Mouse (Mus musculus) left cerebral cortex, postnatal 14 days (tissue): ENCODE measurements at regions not wholly inside any gene's neighbourhood (a gene's known extent, or its start where the extent isn't known, plus 50 kb on each side); places are given as distances from the start of the nearest gene placed in this dataset.
A peak's percentile ranks its signal among the peaks of the same experiment; 100 is the strongest.

Source experiments
- DNase-seq, 2 experiments: peaks; one replicate each; pipeline ENCODE4 v3.0.0; 2021 to 2022; ENCODE audit warnings: low spot score in 2 of 2, mixed read lengths in 1 of 2
- intact Hi-C: fragments of 180-260 bp; cut with DNase I; formaldehyde crosslinking; loops from one replicate; pipeline ENCODE4 v1.15.1; 2025

DNA sequence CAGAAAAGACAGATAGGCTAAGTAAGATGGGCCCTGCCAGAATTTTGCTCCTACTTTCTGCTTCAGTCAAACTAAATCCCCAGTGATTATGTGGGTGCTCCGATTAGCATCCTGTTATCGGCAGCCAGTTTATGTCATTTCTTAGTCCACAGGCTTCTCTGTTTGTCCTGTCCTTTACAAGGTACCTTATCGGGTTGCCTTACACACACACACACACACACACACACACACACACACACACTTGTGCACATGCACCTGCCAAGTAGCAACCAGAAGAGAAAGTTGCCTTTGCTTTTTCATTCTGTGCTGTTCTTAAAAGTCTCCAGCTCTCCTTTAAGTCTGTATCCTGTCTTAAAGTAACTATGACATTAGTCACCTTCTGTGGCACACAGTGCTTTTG lies 235.8 kb upstream of the Ankrd55 start:
- intact Hi-C loops = no loop called here

DNA sequence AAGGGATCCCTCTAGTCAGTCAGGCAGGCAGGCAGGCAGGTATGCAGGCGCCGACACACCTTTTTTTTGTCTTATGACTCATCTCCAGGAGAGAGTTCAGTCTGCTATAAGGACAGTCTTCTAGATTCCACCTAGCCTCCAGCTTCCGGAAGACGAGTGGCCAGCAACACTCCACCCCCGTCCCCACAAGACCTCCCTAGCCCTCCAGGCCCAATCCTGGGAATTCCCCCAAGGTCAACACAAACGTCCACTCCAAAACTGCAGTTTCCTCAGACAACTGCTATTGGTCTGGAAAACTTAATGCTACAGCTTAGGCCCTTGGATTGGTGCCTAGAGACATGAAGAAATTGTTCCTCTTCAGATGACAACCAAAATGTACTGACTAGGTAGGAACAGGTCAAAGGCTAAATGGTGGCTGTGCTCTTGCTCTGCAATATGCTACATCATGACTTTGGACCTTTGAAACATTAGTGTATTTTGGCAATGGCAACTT lies 233.3 kb upstream of the Ankrd55 start:
- no peak for DNase-seq
- intact Hi-C loops = no loop called here

More for the DNA sequence above, 235.8 kb upstream of the Ankrd55 start:
- no peak for DNase-seq

DNA sequence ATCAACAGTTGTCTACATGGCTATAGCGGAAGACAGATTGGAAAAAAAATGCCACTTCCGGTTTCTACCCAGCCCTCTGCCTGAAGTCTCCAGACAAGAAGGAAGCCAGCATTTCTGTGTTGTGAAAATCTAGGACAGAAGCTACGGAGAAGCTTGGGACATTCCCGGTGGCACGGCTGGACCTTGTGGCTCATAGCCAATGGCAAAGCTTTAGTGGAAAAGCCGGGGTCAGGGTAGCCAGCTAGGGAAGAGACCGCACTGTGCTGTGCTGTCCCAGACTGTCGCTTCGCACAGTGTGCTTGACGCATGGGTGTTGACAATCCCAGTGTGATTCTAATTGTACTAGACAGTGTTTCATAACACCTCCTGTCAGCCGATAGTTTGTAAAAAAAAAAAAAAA lies 230.0 kb upstream of the Ankrd55 start:
- intact Hi-C loops = no loop called here
- peak; percentile 9 to 22 for DNase-seq

DNA sequence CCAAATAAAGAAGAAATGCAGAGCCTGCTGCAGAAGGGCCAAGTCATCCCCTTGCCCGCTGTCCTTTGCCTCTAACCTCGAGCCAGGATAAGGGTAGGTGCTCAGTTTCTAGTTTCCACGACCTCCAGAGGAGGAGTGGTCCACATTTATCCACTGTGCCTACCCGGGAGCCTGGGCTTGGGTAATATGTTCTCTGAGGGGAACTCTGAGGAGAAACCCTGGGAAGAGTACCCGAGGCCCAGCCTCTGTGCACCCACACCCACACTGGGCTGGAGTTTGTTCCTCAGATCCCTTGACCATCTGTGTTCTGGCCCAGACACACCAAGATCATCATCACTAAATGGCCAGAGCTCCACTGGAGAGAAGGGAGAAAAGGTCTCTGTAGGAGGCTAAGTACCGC lies 229.5 kb upstream of the Ankrd55 start:
- intact Hi-C loops = no loop called here
- no peak for DNase-seq

DNA sequence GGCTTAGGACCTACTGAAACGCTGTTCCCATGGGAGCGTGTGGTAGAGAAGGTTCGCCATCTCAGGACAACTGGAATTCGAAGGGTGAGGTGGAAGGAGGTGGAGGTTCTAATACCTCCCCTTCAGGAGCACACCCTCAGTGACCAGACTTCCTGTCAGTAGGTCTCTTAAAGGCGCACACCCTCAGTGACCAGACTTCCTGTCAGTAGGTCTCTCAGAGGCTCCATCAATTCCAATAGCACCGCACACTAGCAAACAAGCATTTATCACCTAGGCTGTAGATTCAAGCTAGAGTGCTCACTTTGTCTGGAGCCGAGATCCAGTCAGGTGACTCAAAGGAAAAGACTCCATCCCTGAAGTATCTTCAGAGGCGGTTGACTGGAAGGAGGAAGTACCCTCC lies 226.2 kb upstream of the Ankrd55 start:
- intact Hi-C loops = no loop called here
- no peak for DNase-seq

DNA sequence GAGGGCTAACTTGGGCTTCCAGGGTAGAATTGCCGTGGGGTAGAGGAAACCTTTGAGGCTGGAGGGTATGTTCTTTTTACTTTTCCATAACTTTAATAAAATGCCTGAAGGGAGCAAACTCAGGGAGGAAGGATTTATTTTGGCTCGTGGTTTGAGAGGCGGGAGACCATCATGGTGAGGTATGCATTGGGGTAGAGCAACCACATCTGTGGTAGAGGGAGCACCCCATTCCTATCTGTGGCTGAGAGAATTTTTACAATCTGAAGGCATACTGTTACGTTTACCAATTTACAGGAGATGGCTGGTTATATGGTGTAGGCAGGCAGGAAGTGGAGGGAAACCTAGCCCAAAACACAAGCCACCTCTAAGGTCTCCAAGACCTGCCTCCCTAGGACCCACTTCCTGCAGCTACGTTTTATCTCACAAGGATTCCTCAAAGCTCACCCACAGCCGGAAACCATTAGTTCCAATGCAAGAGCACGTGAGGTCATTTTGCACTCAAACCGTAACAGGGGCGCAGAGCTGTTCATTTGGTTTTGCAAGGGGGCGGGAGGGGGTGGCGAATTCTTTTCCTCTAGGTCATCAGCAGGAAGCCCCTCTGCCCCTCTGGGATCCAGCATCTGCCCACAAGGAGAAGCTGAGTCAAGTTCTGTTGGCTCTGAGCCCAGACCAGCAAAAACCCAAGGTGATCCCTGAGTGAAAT lies 224.7 kb upstream of the Ankrd55 start:
- intact Hi-C loops = no loop called here
- no peak for DNase-seq

DNA sequence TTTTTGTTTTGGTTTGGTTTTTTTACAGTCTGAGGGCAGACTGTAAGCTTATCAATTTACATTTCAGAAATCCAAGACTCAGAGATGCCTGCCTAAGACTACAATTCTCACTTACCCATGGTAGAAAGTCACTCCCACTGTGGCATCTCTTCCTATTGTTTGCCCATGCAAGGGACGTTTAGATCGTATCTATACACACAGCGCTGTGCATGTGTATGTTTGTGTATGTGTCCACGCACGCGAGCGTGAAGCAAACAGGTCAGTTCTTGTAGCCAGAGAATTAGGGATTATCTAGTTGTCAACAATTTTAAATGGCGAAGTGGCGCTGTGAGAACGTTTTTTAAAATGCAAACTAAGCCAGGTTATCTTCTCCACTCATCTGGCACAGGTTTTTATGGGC lies 223.6 kb upstream of the Ankrd55 start:
- no peak for DNase-seq
- intact Hi-C loops = no loop called here

DNA sequence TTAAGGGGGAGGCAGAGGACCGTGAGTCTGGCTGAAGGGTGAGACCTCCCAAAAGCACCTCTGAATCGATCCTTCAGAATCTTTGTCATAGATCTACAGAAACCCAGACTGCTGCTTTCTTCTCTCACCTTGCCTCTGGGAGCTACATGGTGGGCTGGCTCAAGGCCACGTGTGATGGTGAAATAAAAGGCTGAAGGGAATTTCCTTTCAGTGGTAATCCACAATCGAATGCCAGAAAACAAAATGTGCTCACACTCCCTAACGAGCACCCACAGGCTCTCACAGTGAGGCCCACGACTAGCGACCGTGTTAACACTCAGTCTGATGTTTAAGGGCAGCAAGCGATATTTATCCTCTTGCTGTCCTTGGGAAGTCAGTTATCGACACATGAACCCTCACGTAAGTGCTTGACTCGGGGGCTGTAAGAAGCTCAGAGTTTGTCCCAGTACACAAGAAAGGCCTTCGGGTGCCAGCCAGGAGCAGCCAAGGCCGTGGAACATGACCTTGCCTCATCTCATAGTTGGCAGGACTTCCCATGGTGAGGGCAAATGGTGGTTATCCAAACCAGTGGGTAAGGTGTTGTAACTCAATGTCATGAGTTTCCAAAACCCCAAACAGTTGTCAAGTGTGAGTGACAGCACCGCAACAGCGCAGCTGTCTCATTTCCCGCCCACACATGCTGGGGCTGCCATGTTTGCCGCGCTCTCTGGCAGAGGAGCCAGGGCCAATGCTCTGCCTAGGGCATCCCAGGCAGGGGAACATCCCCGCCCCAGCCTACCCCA lies 221.0 kb upstream of the Ankrd55 start:
- no peak for DNase-seq
- intact Hi-C loops = no loop called here

DNA sequence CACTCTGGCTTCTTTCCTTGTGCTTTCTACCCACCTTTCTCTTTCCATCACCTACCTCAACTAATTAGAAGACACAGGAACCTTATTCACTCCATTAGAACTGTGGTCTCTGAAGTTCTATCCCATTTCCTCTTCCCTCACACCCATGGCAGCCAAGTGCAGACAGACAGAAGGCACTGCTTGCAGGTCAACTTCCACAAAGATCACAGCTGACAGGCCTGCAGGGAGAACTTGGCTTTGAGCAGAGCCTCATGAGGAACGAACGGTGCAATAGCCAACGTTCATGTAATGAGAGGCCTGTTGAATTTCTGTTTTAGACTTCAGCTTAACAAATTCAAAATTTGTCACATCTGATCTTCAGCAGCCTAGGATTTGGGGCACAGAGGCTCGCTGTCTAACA lies 217.5 kb upstream of the Ankrd55 start:
- no peak for DNase-seq
- intact Hi-C loops = no loop called here

DNA sequence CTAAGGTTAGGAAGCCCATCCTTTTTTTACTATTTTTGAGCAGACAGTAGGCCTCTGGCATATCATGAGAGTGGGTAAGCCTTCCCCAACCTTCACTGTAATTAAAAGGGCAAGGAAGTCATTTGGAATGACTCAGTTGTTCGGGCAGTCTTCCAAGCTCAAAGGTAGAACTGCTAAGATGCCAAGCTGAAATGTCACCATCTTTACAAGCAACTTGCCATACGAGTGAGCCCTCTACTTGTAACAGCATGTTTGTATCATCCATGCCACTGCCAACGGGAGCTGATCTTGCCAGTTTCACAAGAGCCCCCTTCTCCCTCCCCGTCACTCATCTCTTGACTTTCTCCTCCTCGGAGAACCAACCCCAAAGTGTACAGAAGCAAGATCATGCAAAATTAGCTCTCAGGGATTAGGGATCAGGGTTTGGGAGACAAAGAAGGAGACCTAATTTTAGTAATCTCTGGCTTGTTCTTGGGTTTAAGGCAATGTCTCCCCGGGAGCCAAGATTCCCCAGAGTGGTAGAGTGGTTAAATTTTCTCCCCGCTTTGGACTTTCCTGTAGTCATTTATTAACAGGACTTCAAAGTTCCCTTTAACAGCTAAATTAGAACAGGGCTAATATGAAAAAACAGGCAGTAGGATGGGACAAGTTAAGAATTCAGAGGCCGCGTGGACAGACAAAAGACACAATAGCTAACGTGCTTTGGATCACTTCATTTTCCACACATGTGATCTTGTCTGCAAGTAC lies 216.9 kb upstream of the Ankrd55 start:
- intact Hi-C loops = no loop called here
- DNase-seq = no peak

DNA sequence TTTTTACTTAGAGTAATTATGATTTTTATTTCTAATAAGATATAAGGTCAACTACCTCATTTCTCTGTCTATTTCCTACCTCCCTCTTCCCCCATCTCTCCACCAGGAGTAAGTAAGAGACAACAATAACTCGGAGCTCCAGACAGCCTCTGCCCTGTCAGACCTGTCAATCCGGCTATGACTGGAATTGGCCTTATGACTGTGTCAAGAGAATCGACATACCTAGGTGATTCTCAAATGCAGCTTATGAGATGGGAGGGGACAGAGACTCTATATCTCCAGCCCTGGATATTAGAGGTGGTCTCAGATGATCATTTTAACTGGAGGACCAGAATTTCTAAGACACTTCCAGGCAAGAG lies 216.3 kb upstream of the Ankrd55 start:
- intact Hi-C loops = no loop called here
- no peak for DNase-seq

DNA sequence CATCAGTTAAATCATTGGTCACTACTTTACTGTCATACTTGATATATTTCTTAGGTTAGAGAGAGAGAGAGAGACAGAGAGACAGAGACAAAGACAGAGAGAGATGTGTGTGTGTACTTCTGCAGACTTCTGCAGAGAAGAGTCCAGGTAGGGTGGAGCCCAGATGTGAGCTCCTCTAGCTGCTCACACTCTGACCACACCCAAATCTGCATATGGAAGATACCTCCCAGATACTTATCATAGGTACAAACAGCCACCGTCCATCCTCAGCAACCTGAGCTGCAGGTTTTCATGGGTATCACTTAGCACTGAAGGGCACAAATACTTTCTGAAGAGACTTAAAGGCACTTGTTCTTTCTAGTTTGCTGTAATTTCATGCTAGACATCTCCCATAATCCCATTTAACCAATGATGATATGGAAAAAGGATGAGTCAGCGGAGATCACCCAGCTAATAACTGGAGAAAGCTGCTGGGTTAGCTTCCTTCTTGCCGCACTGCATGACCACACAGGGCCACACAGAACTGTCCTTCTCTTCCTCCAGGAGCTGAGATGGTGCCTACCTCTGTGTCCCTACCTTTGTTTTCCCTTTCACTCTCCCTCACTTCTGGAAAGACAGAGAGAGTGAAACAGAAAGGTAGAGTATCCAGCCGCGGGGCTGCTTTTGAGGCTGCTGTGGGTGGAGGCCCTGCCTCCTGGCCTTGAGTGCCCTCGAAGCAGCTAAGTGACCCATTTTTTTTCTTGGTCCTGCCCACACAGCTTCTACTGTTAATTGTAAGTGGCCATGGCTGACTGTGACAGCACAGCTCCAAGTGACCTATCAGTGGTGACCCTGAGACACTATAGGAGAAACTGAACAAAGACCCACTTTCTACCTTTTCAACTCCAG lies 214.5 kb upstream of the Ankrd55 start:
- intact Hi-C loops = no loop called here
- DNase-seq = no peak

DNA sequence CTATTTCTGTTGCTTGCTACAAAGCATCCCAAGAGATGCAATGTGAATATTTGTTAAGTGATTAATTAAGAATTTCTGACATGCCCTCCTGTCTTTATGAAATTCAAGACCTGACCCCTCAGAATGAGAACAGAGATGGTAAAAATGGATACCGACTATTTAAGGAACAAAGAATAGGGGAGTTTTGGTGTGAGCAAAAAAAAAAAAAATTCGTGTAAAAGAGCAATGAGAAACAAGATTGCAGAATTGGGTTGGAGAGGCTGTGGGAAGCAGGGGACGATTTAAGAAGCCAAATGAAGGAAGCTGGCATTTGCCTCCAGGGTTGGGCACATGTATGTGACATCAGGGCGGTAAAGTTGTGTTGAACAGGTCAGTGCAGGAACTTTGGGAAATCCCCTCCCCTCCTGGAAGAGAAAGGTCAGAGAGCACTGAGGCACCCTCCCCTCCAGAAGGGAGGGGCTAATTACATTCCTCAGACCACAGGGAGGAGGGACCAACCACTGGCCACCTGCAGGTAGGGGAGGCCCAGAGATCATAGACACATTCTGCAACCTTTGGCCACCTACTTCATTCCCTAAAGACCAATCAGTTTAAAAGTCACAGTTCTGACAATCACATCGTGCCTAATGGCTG lies 212.3 kb upstream of the Ankrd55 start:
- no peak for DNase-seq

DNA sequence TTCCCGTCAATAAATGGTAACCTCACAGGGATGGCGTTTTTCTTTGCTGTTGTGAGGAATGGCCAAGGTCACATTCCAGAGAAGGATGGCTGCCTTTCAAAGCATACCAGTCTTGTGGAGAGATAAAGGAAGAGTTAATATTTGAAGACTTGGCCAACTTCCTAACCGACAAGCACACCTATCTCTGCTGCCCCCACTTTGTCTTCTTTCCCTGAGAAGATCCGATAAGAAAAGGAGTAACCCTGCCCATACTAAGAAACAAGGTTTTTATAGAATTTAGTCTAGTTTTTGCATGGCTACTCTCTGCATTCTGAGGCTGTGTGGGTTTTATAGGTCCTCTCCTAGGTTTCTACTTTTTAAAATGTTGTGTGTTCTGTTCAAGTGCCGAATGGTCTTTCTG lies 210.2 kb upstream of the Ankrd55 start:
- intact Hi-C loops = no loop called here
- no peak for DNase-seq

More for the DNA sequence above, 212.3 kb upstream of the Ankrd55 start:
- intact Hi-C loops = no loop called here

DNA sequence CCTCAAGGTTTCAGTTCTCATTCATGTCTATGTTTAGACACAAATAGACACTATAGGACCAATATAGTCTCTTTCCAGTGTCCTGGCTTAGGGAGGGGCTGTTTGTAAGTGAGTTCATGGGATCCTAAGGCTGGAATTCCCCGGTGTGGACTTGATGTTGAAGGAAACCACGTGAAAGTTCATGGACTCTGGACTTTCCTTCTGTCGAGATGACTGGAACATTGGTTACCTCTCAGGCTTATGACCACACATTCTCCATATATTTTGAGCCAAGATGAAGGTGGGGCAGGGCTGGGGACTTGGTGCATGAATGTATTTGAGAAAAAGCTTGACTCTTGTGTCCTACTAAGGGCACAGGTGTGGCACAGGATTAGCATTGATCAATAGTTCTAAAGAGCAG lies 206.3 kb upstream of the Ankrd55 start:
- no peak for DNase-seq
- intact Hi-C loops = no loop called here

DNA sequence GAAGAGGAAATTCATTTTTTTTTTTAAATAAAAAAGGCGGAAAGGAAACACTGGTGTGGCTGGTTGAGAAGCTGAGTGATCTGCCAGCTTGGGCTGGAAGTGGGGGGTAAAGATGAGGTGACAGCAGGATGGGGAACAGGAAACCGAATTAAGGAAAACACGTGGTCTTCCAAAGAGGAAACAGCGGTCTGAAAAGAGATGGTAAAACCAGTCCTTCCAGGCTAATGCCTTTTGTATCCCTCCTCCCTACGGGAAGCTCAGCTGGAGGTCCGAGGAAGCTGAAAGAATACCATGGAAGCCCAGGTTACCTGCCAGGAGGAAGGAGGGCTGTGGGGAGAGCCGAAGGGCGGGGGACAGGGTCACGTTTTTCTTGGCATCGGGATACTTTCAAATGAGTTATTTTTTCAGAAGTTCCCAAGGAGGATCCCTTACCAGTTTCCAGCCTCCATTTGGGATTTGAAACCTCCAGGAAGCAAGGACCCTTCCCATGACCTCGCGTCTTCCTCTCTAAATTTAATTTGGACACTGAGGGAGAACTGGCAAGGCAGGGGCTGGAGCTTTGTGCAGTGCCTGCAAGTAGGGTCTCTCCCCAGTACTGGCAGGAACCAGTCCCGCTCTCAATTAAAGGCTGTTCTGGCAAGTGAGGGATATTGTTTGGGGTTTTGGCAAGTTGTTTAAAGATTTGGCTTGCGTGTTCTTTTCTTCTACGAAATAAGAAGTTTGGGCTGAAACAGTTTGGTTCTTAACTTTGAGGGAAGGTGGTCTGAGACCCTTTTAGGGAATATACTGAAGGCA lies 203.6 kb upstream of the Ankrd55 start:
- intact Hi-C loops = no loop called here
- DNase-seq = no peak

DNA sequence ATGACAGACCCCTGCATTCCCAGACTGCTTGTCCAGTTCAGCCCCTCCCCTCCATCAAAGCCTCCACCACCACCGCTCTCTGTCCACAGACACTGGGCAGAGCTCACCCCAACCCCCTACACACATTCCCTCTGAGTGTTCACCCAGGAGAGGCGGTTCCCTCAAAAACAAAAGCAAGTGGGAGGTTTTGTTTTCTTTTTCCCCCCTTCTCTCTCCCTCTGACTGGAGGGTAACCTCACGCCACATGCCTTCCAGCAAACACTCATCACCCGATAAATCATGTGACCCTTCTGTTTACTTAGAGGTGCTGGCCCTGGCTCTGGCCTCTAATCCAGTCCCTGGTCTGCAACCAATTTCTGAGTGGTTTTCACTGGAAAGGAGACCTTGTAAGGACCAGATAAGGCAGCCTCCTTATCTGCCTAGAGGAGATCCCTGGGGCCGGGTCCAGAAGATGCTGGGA lies 199.9 kb upstream of the Ankrd55 start:
- intact Hi-C loops = no loop called here
- no peak for DNase-seq

DNA sequence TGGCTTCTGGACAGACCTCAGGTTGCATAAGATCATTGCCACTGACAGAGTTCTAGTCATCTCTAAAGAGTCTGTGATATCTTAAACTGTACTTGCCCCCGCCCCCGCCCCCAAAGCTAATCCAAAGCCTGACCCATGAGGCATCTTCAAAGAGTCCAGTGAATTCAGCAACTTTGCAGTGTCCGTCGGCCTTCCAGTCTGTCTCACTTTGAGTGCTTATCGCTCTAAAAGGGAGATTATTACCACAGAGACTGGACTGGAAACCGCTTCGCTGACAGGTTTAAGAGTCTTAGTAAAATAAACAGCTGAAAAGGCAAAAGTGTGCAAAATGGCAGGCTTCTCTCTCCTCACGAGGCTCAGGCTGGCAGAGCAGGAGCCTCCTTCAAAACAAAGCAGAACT lies 197.5 kb upstream of the Ankrd55 start:
- no peak for DNase-seq
- intact Hi-C loops = no loop called here
